ENCODE assay signal across 8 mouse cellular contexts in the genomic region with DNA sequence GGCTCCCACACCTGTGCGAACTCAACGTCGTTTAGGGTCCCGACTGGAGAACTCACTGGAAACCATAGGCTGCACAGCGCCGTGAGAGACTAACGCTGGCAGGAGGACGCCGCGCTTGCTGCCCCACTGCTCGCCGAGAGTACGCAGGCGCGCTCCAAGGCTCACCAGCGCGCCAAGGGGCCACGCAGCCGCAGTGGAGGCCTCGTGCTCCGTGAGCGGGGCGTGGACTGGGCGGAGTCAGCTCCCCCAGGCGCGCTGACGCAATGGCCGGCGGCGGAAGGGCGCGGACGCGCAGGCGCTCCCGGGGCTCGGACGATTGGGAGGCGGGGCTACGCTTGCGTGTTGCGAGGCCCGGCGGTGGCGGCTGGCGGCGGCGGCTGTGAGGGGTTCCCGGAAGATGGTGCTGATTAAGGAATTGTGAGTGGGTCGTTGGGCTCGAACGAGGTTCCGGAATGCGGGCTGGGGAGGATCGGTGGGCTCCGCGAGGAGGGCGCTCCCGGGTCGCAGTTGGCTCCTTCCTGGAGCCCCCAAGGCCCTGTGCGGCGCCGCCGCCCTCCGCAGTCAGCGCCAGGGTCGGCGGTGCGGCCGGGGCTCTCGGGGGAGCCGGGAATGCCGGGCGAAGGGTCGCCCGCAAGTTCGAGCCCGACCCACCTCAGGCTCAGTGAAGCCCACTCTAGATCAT. TPM values are rescaled to one million over a fixed set of nuclear protein-coding genes. Genes with fewer than 3 reads are reported as not detected.
A peak's percentile ranks its signal among the peaks of the same experiment; 100 is the strongest.
DNase-seq lines count a peak whose midpoint lies in the region; ATAC-seq and TF ChIP-seq lines count a peak whose summit lies in the region.

A gene (plus strand): TSS at position 347 of the 682 bp plus-strand sequence.

- TF ChIP-seq POLR2A in CH12.LX (IDR thresholded peaks at IDR 0.05; ENCODE audit: low read depth, low read length), result peak; percentile 99
- TF ChIP-seq POLR2A in testis, adult 2 months (IDR thresholded peaks at IDR 0.05; ENCODE audit: control insufficient read depth, low read depth, low read length), result peak; percentile 79

- peak within 1 kb of the TSS; percentile 83 to 100 (median 91) for H3K4me3 ChIP-seq in CH12.LX (replicated peaks in 1 of 3; ENCODE audit: low read depth in 2 of 3, low read length in 2 of 3, poor library complexity in 1 of 3)
- H3K4me3 ChIP-seq in forebrain, embryonic 12.5 days (replicated peaks), result peak within 1 kb of the TSS; percentile 97
- peak within 1 kb of the TSS; percentile 98 for H3K4me3 ChIP-seq in heart, postnatal 0 days (ENCODE audit: low read depth, low read length)
- H3K4me3 ChIP-seq in liver, embryonic 16.5 days (ENCODE audit: low read depth, low read length), result peak within 1 kb of the TSS; percentile 97
- H3K4me3 ChIP-seq in neural tube, embryonic 13.5 days, result peak within 1 kb of the TSS; percentile 95
- peak within 1 kb of the TSS; percentile 96 for H3K4me3 ChIP-seq in testis, adult 2 months (ENCODE audit: control insufficient read depth, low read depth, low read length)

- no peak for TF ChIP-seq CTCF in CH12.LX (conservative IDR thresholded peaks at IDR 0.05 in 1 of 2, IDR thresholded peaks at IDR 0.05 in 1 of 2; ENCODE audit: low read depth in 2 of 2, low read length in 2 of 2)
- TF ChIP-seq CTCF in heart, postnatal 0 days (IDR thresholded peaks at IDR 0.05; ENCODE audit: low read depth), result 0 out of 2 replicates have a peak, but pooled peaks have one; percentile 10
- no peak for TF ChIP-seq CTCF in testis, adult 2 months (IDR thresholded peaks at IDR 0.05; ENCODE audit: control insufficient read depth, insufficient read depth, insufficient replicate concordance, low read depth, low read length)

- no peak for TF ChIP-seq RAD21 in CH12.LX (IDR thresholded peaks at IDR 0.05; ENCODE audit: low read depth, low read length)

- H3K9ac ChIP-seq in CH12.LX (ENCODE audit: insufficient read depth, low read depth), result peak within 1 kb of the TSS; percentile 97
- H3K9ac ChIP-seq in forebrain, embryonic 12.5 days, result peak within 1 kb of the TSS; percentile 96
- peak within 1 kb of the TSS; percentile 96 for H3K9ac ChIP-seq in heart, postnatal 0 days (replicated peaks; ENCODE audit: low read depth, low read length)
- H3K9ac ChIP-seq in liver, embryonic 16.5 days (ENCODE audit: low read depth, low read length), result peak within 1 kb of the TSS; percentile 95
- peak within 1 kb of the TSS; percentile 97 for H3K9ac ChIP-seq in neural tube, embryonic 13.5 days

- under 1% methylated on average over 77 of the region's 78 CpGs for WGBS in forebrain, embryonic 12.5 days
- WGBS in heart, postnatal 0 days, result under 1% methylated on average over 59 of the region's 78 CpGs
- WGBS in liver, embryonic 16.5 days (ENCODE audit: insufficient replicate concordance), result under 1% methylated on average over 77 of the region's 78 CpGs
- WGBS in neural tube, embryonic 13.5 days, result under 1% methylated on average over 78 of the region's 78 CpGs

- H3K9me3 ChIP-seq in CH12.LX (replicated peaks; ENCODE audit: low read length), result no peaks in the 10 kb centered on the region
- H3K9me3 ChIP-seq in forebrain, embryonic 12.5 days, result 0 out of 2 replicates have a peak, but pooled peaks cover under 1% of the 10 kb centered on the region
- H3K9me3 ChIP-seq in heart, postnatal 0 days (replicated peaks; ENCODE audit: control insufficient read depth, low read length), result peaks cover 3% of the 10 kb centered on the region; the same call in 1 of the 2 replicates
- no peaks in the 10 kb centered on the region for H3K9me3 ChIP-seq in liver, embryonic 16.5 days (replicated peaks; ENCODE audit: control insufficient read depth, low read length)
- 0 out of 2 replicates have a peak, but pooled peaks cover 3% of the 10 kb centered on the region for H3K9me3 ChIP-seq in neural tube, embryonic 13.5 days

- H3K4me1 ChIP-seq in CH12.LX (ENCODE audit: control insufficient read depth in 1 of 2, insufficient read depth in 2 of 2), result peaks cover 0 to 24% of the 10 kb centered on the region in 2 experiments; a peak in 2 of 4 replicates
- peaks cover 14% of the 10 kb centered on the region for H3K4me1 ChIP-seq in forebrain, embryonic 12.5 days
- H3K4me1 ChIP-seq in heart, postnatal 0 days (ENCODE audit: control insufficient read depth, insufficient read depth), result peaks cover 9% of the 10 kb centered on the region
- peaks cover 31% of the 10 kb centered on the region for H3K4me1 ChIP-seq in liver, embryonic 16.5 days (ENCODE audit: control insufficient read depth, low read depth, low read length)
- H3K4me1 ChIP-seq in neural tube, embryonic 13.5 days (replicated peaks), result peaks cover 22% of the 10 kb centered on the region
- no peaks in the 10 kb centered on the region; the same call in 1 of the 2 replicates for H3K4me1 ChIP-seq in testis, adult 2 months (ENCODE audit: control insufficient read depth, insufficient read depth, low read length)

- no peak within 1 kb of the TSS; the same call in 1 of the 2 replicates for H3K27ac ChIP-seq in CH12.LX (ENCODE audit: insufficient read depth, low read depth)
- peak within 1 kb of the TSS; percentile 87 for H3K27ac ChIP-seq in forebrain, embryonic 12.5 days
- peak within 1 kb of the TSS; percentile 82 for H3K27ac ChIP-seq in heart, postnatal 0 days (ENCODE audit: low read depth)
- H3K27ac ChIP-seq in liver, embryonic 16.5 days (ENCODE audit: low read length), result peak within 1 kb of the TSS; percentile 81
- peak within 1 kb of the TSS; percentile 92 for H3K27ac ChIP-seq in neural tube, embryonic 13.5 days (replicated peaks)
- H3K27ac ChIP-seq in testis, adult 2 months (ENCODE audit: control insufficient read depth, insufficient read depth, low read depth, low read length), result peak within 1 kb of the TSS; percentile 87

- H3K4me2 ChIP-seq in CH12.LX (ENCODE audit: insufficient read depth, low read depth, poor library complexity, severe bottlenecking), result peak within 1 kb of the TSS; percentile 90
- peak within 1 kb of the TSS; percentile 85 for H3K4me2 ChIP-seq in forebrain, embryonic 12.5 days
- peak within 1 kb of the TSS; percentile 94 for H3K4me2 ChIP-seq in heart, postnatal 0 days (ENCODE audit: low read depth, low read length)
- peak within 1 kb of the TSS; percentile 87 for H3K4me2 ChIP-seq in liver, embryonic 16.5 days (ENCODE audit: low read depth, low read length)
- H3K4me2 ChIP-seq in neural tube, embryonic 13.5 days, result peak within 1 kb of the TSS; percentile 88

- H3K27me3 ChIP-seq in CH12.LX (replicated peaks), result no peaks in the 10 kb centered on the region
- H3K27me3 ChIP-seq in forebrain, embryonic 12.5 days, result no peaks in the 10 kb centered on the region
- no peaks in the 10 kb centered on the region for H3K27me3 ChIP-seq in heart, postnatal 0 days (ENCODE audit: control insufficient read depth, insufficient read depth, low read length)
- no peaks in the 10 kb centered on the region for H3K27me3 ChIP-seq in liver, embryonic 16.5 days (ENCODE audit: control insufficient read depth, insufficient read depth, low read depth, low read length)
- no peaks in the 10 kb centered on the region for H3K27me3 ChIP-seq in neural tube, embryonic 13.5 days
- no peaks in the 10 kb centered on the region for H3K27me3 ChIP-seq in testis, adult 2 months (ENCODE audit: control insufficient read depth, insufficient read depth, low read length)

- no peak for TF ChIP-seq EP300 in CH12.LX (IDR thresholded peaks at IDR 0.05; ENCODE audit: low read length)
- no peak for TF ChIP-seq EP300 in heart, postnatal 0 days (IDR thresholded peaks at IDR 0.05; ENCODE audit: low read depth)

- H3K36me3 ChIP-seq in CH12.LX (replicated peaks in 1 of 2; ENCODE audit: control insufficient read depth in 1 of 2, insufficient read depth in 1 of 2, low read length in 1 of 2), result peaks cover 0 to 25% of the 10 kb centered on the region in 2 experiments
- peaks cover 18% of the 10 kb centered on the region for H3K36me3 ChIP-seq in forebrain, embryonic 12.5 days (replicated peaks)
- peaks cover 9% of the 10 kb centered on the region; the same call in 1 of the 2 replicates for H3K36me3 ChIP-seq in heart, postnatal 0 days (replicated peaks; ENCODE audit: control insufficient read depth, insufficient read depth, low read length)
- H3K36me3 ChIP-seq in liver, embryonic 16.5 days (ENCODE audit: control insufficient read depth, insufficient read depth), result no peaks in the 10 kb centered on the region
- peaks cover 16% of the 10 kb centered on the region for H3K36me3 ChIP-seq in neural tube, embryonic 13.5 days
- H3K36me3 ChIP-seq in testis, adult 2 months (ENCODE audit: control insufficient read depth, insufficient read depth, low read length), result no peaks in the 10 kb centered on the region

- dilution Hi-C loops in CH12.LX (cut with MboI; ENCODE audit: extremely low pct_ligation_motif_present, extremely low pct_unique_long_range_greater_than_20kb, low sequenced_read_pairs), result no loop called here

- peak; percentile 95 for DNase-seq in CH12.LX (ENCODE audit: extremely low read depth)
- DNase-seq in c-Kit-positive CD71-positive TER-119-negative erythroid progenitor cells, embryonic 14.5 days (ENCODE audit: low read depth), result peak; percentile 92
- peak; percentile 97 for DNase-seq in heart, postnatal 0 days (ENCODE audit: low spot score)
- peak; percentile 99 for DNase-seq in kidney, postnatal 4 days

- H3K79me2 ChIP-seq in CH12.LX (replicated peaks; ENCODE audit: control insufficient read depth, extremely low read depth, insufficient read depth, poor library complexity, severe bottlenecking), result peaks cover 46% of the 10 kb centered on the region

- ATAC-seq in forebrain, embryonic 12.5 days (ENCODE audit: low FRiP score), result peak; percentile 99
- ATAC-seq in heart, postnatal 0 days (ENCODE audit: insufficient read depth, low read depth), result peak; percentile 99
- ATAC-seq in liver, embryonic 16.5 days (ENCODE audit: low read depth), result peak; percentile 98
- ATAC-seq in neural tube, embryonic 13.5 days (ENCODE audit: low read depth), result peak; percentile 99

- in situ Hi-C loops in CH12.LX (cut with MboI; ENCODE audit: low pct_ligation_motif_present, low pct_unique_long_range_greater_than_20kb, low sequenced_read_pairs), result no loop called here

TF ChIP-seq in CH12.LX, 34 proteins besides CTCF, POLR2A, EP300 and RAD21 (continues in another document):
- TF ChIP-seq MXI1 (IDR thresholded peaks at IDR 0.05; ENCODE audit: low read depth, low read length) (peak; percentile 33; the same call in 1 of the 2 replicates), TCF12 (IDR thresholded peaks at IDR 0.05; ENCODE audit: low read depth, low read length) (peak; percentile 76), NELFE (IDR thresholded peaks at IDR 0.05; ENCODE audit: low read depth, low read length) (peak; percentile 93)

RNA-seq across cellular contexts. Expression of the gene that starts here (rescaled TPM):
- total RNA-seq in CH12.LX (2012; rRNA removed), result 14.9 and 17.8 TPM in 2 replicates
- 12.7 and 16.2 TPM in 2 replicates for total RNA-seq in CH12.LX (2014; rRNA removed)
- polyA plus RNA-seq in CH12.LX (2012; ENCODE audit: insufficient read length, low read depth), result 85.7 and 95.6 TPM in 2 replicates
- polyA plus RNA-seq in forebrain, embryonic 12.5 days (2016; fragmentation: Nextera tagmentation; extraction: Ambion mirVana), result 113 and 117 TPM in 2 replicates
- total RNA-seq in heart, postnatal 0 days (2014; rRNA removed; ENCODE audit: low replicate concordance), result 2.3 and 6.1 TPM in 2 replicates
- polyA plus RNA-seq in heart, postnatal 0 days (2015; fragmentation: Nextera tagmentation; extraction: Ambion mirVana), result 54.9 and 56.1 TPM in 2 replicates
- polyA plus RNA-seq in liver, embryonic 16.5 days (2015; fragmentation: Nextera tagmentation; extraction: Ambion mirVana), result 31.6 and 36.1 TPM in 2 replicates
- polyA plus RNA-seq in neural tube, embryonic 13.5 days (2015; fragmentation: Nextera tagmentation; extraction: Ambion mirVana), result 97.0 and 104 TPM in 2 replicates
- polyA plus RNA-seq in testis, adult 2 months (2012; rRNA removed), result 24.0 and 25.4 TPM in 2 replicates
